Mouse (Mus musculus) stomach, postnatal 0 days (tissue): Measurements from ENCODE around the gene Idh1. TPM values are rescaled to one million over a fixed set of nuclear protein-coding genes. Genes with fewer than 3 reads are reported as not detected.

Source experiments
- ATAC-seq: fragments of 200-750 bp; cut with Nextera tagmentation; 2 replicates; pipeline ENCODE4 v1.8.0; 2017; ENCODE audit not compliant: low FRiP score, low TSS enrichment
- DNase-seq: peaks from one replicate; pipeline ENCODE4 v3.0.0-alpha.2; 2016; ENCODE audit warnings: low spot score
- H3K27ac ChIP-seq: fragments of 300-500 bp; sonication (generic); replicated peaks from 2 replicates; pipeline ENCODE4 v1.5.1; 2014; ENCODE audit warnings: mild to moderate bottlenecking, control low read depth
- H3K27me3 ChIP-seq: fragments of 300-500 bp; sonication (generic); 2 replicates; pipeline ENCODE4 v1.6.1; 2014; ENCODE audit warnings: low read length; ENCODE audit not compliant: control insufficient read depth, insufficient read depth
- H3K36me3 ChIP-seq: fragments of 300-500 bp; sonication (generic); 2 replicates; pipeline ENCODE4 v1.6.1; 2014; ENCODE audit warnings: low read length, mixed read lengths; ENCODE audit not compliant: control insufficient read depth, insufficient read depth
- H3K4me1 ChIP-seq: fragments of 300-500 bp; sonication (generic); replicated peaks from 2 replicates; pipeline ENCODE4 v1.6.1; 2014; ENCODE audit warnings: antibody characterized with exemption; ENCODE audit not compliant: control insufficient read depth, insufficient read depth
- H3K4me2 ChIP-seq: fragments of 300-500 bp; sonication (generic); replicated peaks from 2 replicates; pipeline ENCODE4 v1.6.1; 2014; ENCODE audit warnings: low read depth, mild to moderate bottlenecking, control low read depth, moderate library complexity
- H3K4me3 ChIP-seq: fragments of 300-500 bp; sonication (generic); 2 replicates; pipeline ENCODE4 v1.5.1; 2014; ENCODE audit warnings: low read depth, low read length, control low read depth
- H3K9ac ChIP-seq: fragments of 300-500 bp; sonication (generic); 2 replicates; pipeline ENCODE4 v1.6.1; 2014; ENCODE audit warnings: mild to moderate bottlenecking, low read length, control low read depth, mixed read lengths
- H3K9me3 ChIP-seq: fragments of 300-500 bp; sonication (generic); 2 replicates; pipeline ENCODE4 v1.6.1; 2016; ENCODE audit warnings: low read length; ENCODE audit not compliant: control insufficient read depth
- CTCF ChIP-seq: IDR thresholded peaks from 2 replicates; pipeline ENCODE4 v1.5.1; 2016; ENCODE audit warnings: antibody characterized with exemption, low read depth, mild to moderate bottlenecking, moderate library complexity
- EP300 ChIP-seq: optimal IDR thresholded peaks from 2 replicates; pipeline ENCODE3; 2016; ENCODE audit warnings: antibody characterized with exemption
- WGBS: fragments of 180-500 bp; shearing (Covaris S2); extraction: QIAGEN DNeasy Blood & Tissue Kit; methylation state at CpG from one replicate; pipeline ENCODE4 v1.1.7; 2014; 5-methylcytosine and 5-hydroxymethylcytosine counted together
- polyA plus RNA-seq: library from polyadenylated mRNA; unstranded; fragments of >200 nt; fragmentation: Nextera tagmentation; extraction: Ambion mirVana; gene quantifications from 2 replicates; pipeline ENCODE4 v1.2.1, GENCODE M21; 2015

Gene Idh1
- polyA plus RNA-seq, 1 experiment from 2014 or later, result 177 TPM

GRCm38 (mm10) chr1:65190172-65190571 is 3.9 kb upstream of the Idh1 start:
- H3K36me3 ChIP-seq, result no peaks in the 10 kb centered on the region; the same call in 1 of the 2 replicates
- H3K9me3 ChIP-seq, result no peaks in the 10 kb centered on the region
- H3K4me3 ChIP-seq, result no peak overlapping the region
- H3K9ac ChIP-seq, result no peak overlapping the region
- no peaks in the 10 kb centered on the region for H3K4me1 ChIP-seq
- no peak overlapping the region for H3K4me2 ChIP-seq
- H3K27me3 ChIP-seq, result no peaks in the 10 kb centered on the region
- no peak for DNase-seq
- TF ChIP-seq EP300 (no peak), CTCF (no peak)
- WGBS, result 82% methylated on average over 4 of the region's 4 CpGs
- ATAC-seq, result no peak
- H3K27ac ChIP-seq, result no peak overlapping the region

- ATAC-seq (no peak), DNase-seq (no peak)
- H3K27ac ChIP-seq, result peak overlapping the region; percentile 91
- no peaks in the 10 kb centered on the region for H3K4me1 ChIP-seq
- no peaks in the 10 kb centered on the region for H3K9me3 ChIP-seq
- H3K4me3 ChIP-seq, result peak overlapping the region; percentile 95
- peak overlapping the region; percentile 77 for H3K4me2 ChIP-seq
- WGBS, result 1% methylated on average over 6 of the region's 6 CpGs
- no peaks in the 10 kb centered on the region for H3K27me3 ChIP-seq
- no peaks in the 10 kb centered on the region for H3K36me3 ChIP-seq
- peak overlapping the region; percentile 86 for H3K9ac ChIP-seq
- TF ChIP-seq EP300, result no peak
- TF ChIP-seq CTCF, result no peak
Observed at GRCm38 (mm10) chr1:65187074-65187430, 752 bp upstream of the Idh1 start.

DNA sequence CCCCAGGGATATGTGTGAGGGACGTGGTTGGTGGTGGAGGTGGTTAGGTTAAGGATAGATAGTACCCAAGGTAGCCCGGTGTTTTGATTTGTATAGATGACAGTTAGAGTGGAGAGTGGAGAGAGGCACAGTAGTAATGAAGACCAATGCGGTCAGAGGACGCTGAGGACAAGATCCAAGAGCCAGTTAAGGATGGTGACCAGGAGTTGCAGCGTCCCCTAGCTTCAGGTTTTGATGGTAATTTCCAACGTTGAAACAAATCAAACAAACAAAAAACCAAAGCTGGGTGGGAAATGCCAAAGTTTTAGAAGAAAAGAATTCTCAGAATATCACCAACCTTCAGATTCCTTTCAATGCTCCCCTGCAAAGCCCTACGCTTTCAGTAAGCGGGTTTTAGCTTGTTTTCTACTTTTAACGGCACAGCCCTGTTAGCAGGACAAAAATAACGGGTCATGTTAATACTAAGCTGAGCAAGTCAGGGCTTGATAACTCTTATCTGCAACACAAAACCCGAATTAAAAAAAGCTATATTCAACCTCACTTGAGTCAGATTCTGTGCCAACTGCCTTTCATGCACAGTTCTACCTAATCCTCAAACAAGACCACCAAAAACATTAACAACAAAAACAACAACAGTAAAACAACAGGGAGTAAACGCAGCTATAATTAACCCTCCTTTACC is 635 bp downstream of the Idh1 start:
- Histone ChIP-seq H3K9ac (peak overlapping the region; percentile 55; the same call in 1 of the 2 replicates), H3K4me3 (peak overlapping the region; percentile 95), H3K27me3 (no peaks in the 10 kb centered on the region), H3K4me2 (peak overlapping the region; percentile 77), H3K9me3 (no peaks in the 10 kb centered on the region), H3K36me3 (no peaks in the 10 kb centered on the region), H3K4me1 (no peaks in the 10 kb centered on the region), H3K27ac (0 out of 2 replicates have a peak overlapping the region, but pooled peaks have one; percentile 30)
- peak; percentile 62 for TF ChIP-seq CTCF
- TF ChIP-seq EP300, result no peak
- WGBS, result 27% methylated on average over 12 of the region's 12 CpGs
- DNase-seq, result no peak
- no peak for ATAC-seq

DNA sequence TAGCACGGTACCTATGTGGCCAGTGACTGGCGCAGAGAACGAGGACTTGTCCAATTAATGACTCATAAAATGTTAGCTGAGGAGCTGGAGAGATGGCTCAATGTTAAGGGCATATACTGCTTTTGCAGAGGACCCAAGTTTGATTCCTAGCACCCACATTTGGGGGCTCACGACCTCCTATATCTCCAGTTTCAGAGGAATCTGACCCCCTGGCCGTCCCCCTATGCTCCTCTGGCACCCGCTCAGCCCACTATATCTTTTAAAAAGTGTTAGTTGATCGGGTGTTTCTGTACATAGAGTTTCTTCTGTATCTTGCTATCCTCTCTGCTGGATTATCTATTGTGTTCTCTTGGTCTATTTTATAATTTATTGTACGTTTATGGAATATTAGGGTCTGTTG is 1.3 kb downstream of the Idh1 start:
- Histone ChIP-seq H3K9me3 (no peaks in the 10 kb centered on the region), H3K27ac (no peak overlapping the region), H3K27me3 (no peaks in the 10 kb centered on the region), H3K4me1 (no peaks in the 10 kb centered on the region), H3K36me3 (no peaks in the 10 kb centered on the region), H3K4me2 (no peak overlapping the region), H3K9ac (no peak overlapping the region), H3K4me3 (no peak overlapping the region)
- ATAC-seq (no peak), DNase-seq (no peak)
- TF ChIP-seq EP300 (no peak), CTCF (no peak)
- WGBS, result 86% methylated on average over 8 of the region's 8 CpGs

DNA sequence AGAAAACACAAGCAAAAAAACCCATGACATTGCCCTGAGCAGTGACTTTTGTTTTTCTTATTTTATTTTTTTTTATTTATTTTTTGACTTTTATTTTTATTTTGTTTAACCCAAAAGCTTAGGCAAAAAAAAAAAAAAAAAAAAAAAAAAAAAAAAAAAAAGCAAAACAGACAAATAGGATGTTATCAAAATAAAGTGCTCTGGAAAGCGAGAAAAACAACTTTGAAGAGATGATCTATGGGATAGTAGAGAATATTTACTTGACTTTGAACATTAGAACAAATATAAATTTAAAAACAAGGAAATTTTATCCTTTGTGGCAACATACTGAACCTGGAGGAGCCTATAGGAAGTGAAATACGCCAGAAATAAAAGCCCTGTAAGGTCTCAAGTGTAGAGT is 2.3 kb downstream of the Idh1 start:
- Histone ChIP-seq H3K27ac (no peak overlapping the region), H3K4me2 (no peak overlapping the region), H3K9me3 (no peaks in the 10 kb centered on the region), H3K27me3 (no peaks in the 10 kb centered on the region), H3K9ac (no peak overlapping the region), H3K4me3 (no peak overlapping the region), H3K36me3 (no peaks in the 10 kb centered on the region), H3K4me1 (no peaks in the 10 kb centered on the region)
- 79% methylated on average over 2 of the region's 2 CpGs for WGBS
- DNase-seq (no peak), ATAC-seq (no peak)
- TF ChIP-seq CTCF, result no peak

DNA sequence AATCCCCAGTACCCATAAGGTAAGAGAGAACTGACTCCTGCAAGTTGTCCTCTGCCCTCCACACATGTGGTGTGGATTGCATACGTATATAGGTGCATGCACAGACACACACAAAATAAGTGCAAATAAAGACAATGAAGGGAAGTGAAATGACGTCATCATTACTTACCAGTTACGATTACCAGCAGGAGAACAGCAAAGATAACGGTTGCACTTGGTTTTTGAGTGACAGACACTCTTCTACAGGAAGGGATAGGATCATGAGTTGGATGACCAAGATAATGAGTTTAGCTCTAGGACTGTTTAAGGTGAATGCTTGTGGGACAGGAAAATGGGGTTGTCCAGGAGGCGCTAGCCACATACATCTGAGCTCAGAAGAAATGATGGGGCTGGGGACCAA is 4.8 kb downstream of the Idh1 start:
- no peak overlapping the region for H3K4me2 ChIP-seq
- H3K27ac ChIP-seq, result no peak overlapping the region
- no peak for DNase-seq
- ATAC-seq, result no peak
- H3K36me3 ChIP-seq, result no peaks in the 10 kb centered on the region
- no peak for TF ChIP-seq CTCF
- TF ChIP-seq EP300, result no peak
- WGBS, result 78% methylated on average over 5 of the region's 5 CpGs
- no peak overlapping the region for H3K9ac ChIP-seq
- no peaks in the 10 kb centered on the region for H3K4me1 ChIP-seq
- no peak overlapping the region for H3K4me3 ChIP-seq
- no peaks in the 10 kb centered on the region for H3K9me3 ChIP-seq
- no peaks in the 10 kb centered on the region for H3K27me3 ChIP-seq
